Mouse (Mus musculus): ENCODE data around the gene Pars2. TPM values are rescaled to one million over a fixed set of nuclear protein-coding genes. Genes with fewer than 3 reads are reported as not detected.

Gene Pars2
- polyA plus RNA-seq, 1 experiment from 2014 or later = 14.6 TPM

Other genes starting within 250 kb of the Pars2 start
- 2.9 and 3.4 TPM in 2 replicates for gene Pcsk9, start 186.7 kb upstream of the Pars2 start, polyA plus RNA-seq (2015; fragmentation: Nextera tagmentation; extraction: Ambion mirVana)
- not detected in 2 replicates for gene Bsnd, start 158.8 kb upstream of the Pars2 start, polyA plus RNA-seq (2015; fragmentation: Nextera tagmentation; extraction: Ambion mirVana)
- gene Dhcr24, start 90.0 kb upstream of the Pars2 start, polyA plus RNA-seq (2015; fragmentation: Nextera tagmentation; extraction: Ambion mirVana) = 6.9 TPM in 2 replicates
- gene Lexm, start 33.8 kb upstream of the Pars2 start, polyA plus RNA-seq (2015; fragmentation: Nextera tagmentation; extraction: Ambion mirVana) = not detected in 2 replicates
- 1.8 TPM in 2 replicates for gene Ttc22, start 28.6 kb upstream of the Pars2 start, polyA plus RNA-seq (2015; fragmentation: Nextera tagmentation; extraction: Ambion mirVana)
- gene Ttc4, start 27.9 kb downstream of the Pars2 start, polyA plus RNA-seq (2015; fragmentation: Nextera tagmentation; extraction: Ambion mirVana) = 104 and 106 TPM in 2 replicates
- gene Mroh7, start 79.9 kb downstream of the Pars2 start, polyA plus RNA-seq (2015; fragmentation: Nextera tagmentation; extraction: Ambion mirVana) = 0.44 and 0.58 TPM in 2 replicates
- 0.32 TPM in 1 of 2 replicates, not detected in the other for gene Fam151a, start 82.8 kb downstream of the Pars2 start, polyA plus RNA-seq (2015; fragmentation: Nextera tagmentation; extraction: Ambion mirVana)
- gene Acot11, start 153.9 kb downstream of the Pars2 start, polyA plus RNA-seq (2015; fragmentation: Nextera tagmentation; extraction: Ambion mirVana) = 2.1 and 3.0 TPM in 2 replicates